Mouse (Mus musculus): ENCODE measurements around the gene Mpped2. TPM values are rescaled to one million over a fixed set of nuclear protein-coding genes. Genes with fewer than 3 reads are reported as not detected.

The Mpped2 gene
- total and polyA plus RNA-seq, 2 experiments from 2014 or later, result 65.4 to 104 TPM

DNA sequence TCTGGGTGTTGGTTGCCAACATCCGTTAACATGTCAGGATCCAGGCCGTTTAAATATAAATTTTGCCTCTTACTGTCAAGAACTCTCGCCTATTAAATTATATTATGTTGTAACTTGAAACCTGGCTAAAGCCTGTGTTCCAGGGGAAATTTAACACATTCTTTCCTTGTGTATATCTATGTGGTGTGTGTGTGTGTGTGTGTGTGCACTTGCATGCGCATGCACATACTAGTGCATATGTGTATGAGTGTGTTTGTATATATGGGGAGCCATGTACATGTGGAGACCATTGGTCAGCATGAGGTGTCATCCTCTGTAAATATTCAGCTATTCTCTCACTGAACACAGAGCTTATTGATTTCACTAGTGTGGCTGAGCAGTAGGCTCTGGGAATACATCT, 37.8 kb upstream of the Mpped2 start:
- no peak for TF ChIP-seq CTCF (IDR thresholded peaks at IDR 0.05; ENCODE audit: low read depth)
- Histone ChIP-seq H3K27me3 (ENCODE audit: insufficient read depth, low read length) (no peaks in the 10 kb centered on the region), H3K36me3 (ENCODE audit: insufficient read depth) (no peaks in the 10 kb centered on the region), H3K4me1 (ENCODE audit: insufficient read depth) (peaks cover 6% of the 10 kb centered on the region; the same call in 1 of the 2 replicates), H3K9me3 (ENCODE audit: low read length) (no peaks in the 10 kb centered on the region), H3K9ac (no peak overlapping the region), H3K4me2 (ENCODE audit: low read depth) (no peak overlapping the region), H3K4me3 (ENCODE audit: low read depth, low read length) (no peak overlapping the region), H3K27ac (ENCODE audit: low read depth, low read length) (no peak overlapping the region)
- DNase-seq (no peak), ATAC-seq (no peak)
- 60% methylated on average over 4 of the region's 4 CpGs for WGBS

DNA sequence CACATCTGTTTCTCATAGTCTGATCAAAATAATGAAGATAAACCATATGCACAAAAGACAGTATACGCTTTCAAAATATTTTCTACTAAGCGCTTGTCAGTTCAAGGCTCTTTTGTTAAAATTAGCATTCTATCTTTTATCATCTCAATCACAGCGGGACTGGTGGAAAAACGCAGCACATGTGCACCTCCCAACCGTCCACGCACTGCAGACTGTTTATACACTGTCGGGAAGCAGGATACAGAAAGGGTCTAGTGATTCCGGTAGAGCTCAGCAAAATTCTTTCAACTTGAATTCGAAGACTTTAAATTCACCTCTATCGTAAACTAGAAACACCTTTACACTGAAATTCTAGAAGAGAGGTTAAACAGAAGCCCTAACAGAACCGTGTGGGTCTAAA, 27.8 kb upstream of the Mpped2 start:
- Histone ChIP-seq H3K4me1 (ENCODE audit: insufficient read depth) (no peaks in the 10 kb centered on the region), H3K4me2 (ENCODE audit: low read depth) (no peak overlapping the region), H3K9ac (no peak overlapping the region), H3K36me3 (ENCODE audit: insufficient read depth) (no peaks in the 10 kb centered on the region), H3K4me3 (ENCODE audit: low read depth, low read length) (no peak overlapping the region), H3K27me3 (ENCODE audit: insufficient read depth, low read length) (no peaks in the 10 kb centered on the region), H3K9me3 (ENCODE audit: low read length) (no peaks in the 10 kb centered on the region), H3K27ac (ENCODE audit: low read depth, low read length) (no peak overlapping the region)
- no peak for DNase-seq
- no peak for TF ChIP-seq CTCF (IDR thresholded peaks at IDR 0.05; ENCODE audit: low read depth)
- ATAC-seq, result no peak
- 50% methylated on average over 11 of the region's 11 CpGs for WGBS

DNA sequence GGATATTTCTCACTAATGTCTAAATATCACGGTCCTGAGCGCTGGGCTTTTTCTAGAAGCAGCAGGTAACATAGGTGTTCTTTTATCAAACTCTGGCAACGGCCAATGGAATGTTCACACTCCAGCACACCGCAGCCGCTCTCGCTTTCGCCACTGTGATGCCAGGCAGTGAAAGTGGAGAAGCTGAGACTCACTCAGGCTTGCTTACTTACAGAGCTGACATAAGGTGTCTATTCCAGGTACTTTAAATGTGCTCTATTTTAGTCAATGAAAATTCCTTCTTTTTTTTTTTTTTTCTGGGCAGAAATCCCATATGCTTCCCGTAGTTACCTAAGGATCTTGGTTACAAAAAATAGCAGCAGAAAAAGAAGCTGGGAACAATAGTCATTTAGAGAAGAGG, 18.8 kb upstream of the Mpped2 start:
- no peaks in the 10 kb centered on the region for H3K9me3 ChIP-seq (ENCODE audit: low read length)
- H3K27ac ChIP-seq (ENCODE audit: low read depth, low read length), result no peak overlapping the region
- no peak overlapping the region for H3K4me2 ChIP-seq (ENCODE audit: low read depth)
- no peaks in the 10 kb centered on the region for H3K4me1 ChIP-seq (ENCODE audit: insufficient read depth)
- no peaks in the 10 kb centered on the region for H3K27me3 ChIP-seq (ENCODE audit: insufficient read depth, low read length)
- 66% methylated on average over 8 of the region's 8 CpGs for WGBS
- no peak for ATAC-seq
- no peak for DNase-seq
- no peak overlapping the region for H3K9ac ChIP-seq
- no peak for TF ChIP-seq CTCF (IDR thresholded peaks at IDR 0.05; ENCODE audit: low read depth)
- no peaks in the 10 kb centered on the region for H3K36me3 ChIP-seq (ENCODE audit: insufficient read depth)
- no peak overlapping the region for H3K4me3 ChIP-seq (ENCODE audit: low read depth, low read length)

DNA sequence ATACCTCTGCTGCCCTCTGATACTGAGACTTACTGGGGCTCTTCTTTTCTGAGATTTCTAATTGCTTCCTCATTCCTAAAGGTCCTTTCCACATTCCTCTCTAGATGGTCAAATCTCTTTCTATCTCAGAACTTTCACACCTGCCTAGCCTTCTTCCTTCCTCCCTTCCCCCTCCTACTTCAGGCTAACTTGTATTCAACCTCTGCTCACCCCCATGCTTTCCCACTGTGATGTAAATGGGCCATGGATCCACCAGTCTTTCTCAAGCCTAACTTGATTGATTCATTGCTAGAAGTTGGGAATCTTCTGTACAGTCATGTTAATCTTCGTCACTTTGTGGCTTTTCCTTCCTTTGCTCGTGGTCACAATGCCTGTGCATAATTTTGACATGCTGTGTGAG, 15.6 kb upstream of the Mpped2 start:
- Histone ChIP-seq H3K9ac (no peak overlapping the region), H3K4me1 (ENCODE audit: insufficient read depth) (no peaks in the 10 kb centered on the region), H3K36me3 (ENCODE audit: insufficient read depth) (no peaks in the 10 kb centered on the region), H3K27ac (ENCODE audit: low read depth, low read length) (no peak overlapping the region), H3K4me2 (ENCODE audit: low read depth) (no peak overlapping the region), H3K4me3 (ENCODE audit: low read depth, low read length) (no peak overlapping the region), H3K27me3 (ENCODE audit: insufficient read depth, low read length) (no peaks in the 10 kb centered on the region), H3K9me3 (ENCODE audit: low read length) (no peaks in the 10 kb centered on the region)
- WGBS, result 75% methylated on average over 2 of the region's 2 CpGs
- ATAC-seq (no peak), DNase-seq (no peak)
- TF ChIP-seq CTCF (IDR thresholded peaks at IDR 0.05; ENCODE audit: low read depth), result no peak

DNA sequence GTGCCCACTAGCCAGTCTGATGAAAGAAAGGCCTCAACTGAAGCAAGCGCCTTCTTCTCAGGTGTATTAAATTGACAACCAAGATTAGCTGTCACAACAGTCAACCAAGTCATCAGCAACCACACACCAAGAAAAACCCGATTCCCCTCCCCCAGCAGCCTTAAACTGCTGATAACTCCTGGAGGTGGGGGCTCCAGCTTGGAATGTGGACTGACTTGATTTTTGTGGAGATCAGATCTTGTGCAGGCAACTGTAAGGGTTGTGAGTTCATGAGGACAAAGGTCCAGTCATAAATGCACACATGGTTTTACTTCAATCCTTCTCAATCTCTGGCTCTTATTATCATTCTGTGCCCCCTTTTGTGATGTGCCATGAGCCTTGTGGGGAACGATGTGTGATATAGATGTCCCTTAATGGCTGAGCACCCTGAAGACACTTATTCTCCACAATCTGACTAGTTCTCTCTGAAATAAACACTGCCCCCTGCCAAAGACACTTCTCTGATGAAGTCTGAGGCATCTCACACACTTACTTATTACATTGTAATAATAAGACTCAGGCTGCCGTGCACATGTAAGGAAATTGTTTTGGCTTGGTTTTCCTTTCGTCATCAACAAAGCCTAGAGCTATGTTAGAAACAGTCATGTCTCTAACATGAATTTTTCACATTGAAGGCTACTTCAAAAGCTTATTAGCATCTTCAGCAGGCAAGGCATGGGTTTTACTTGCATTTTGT, 13.2 kb upstream of the Mpped2 start:
- WGBS, result 87% methylated on average over 5 of the region's 5 CpGs
- Histone ChIP-seq H3K27me3 (ENCODE audit: insufficient read depth, low read length) (no peaks in the 10 kb centered on the region), H3K9ac (no peak overlapping the region), H3K4me2 (ENCODE audit: low read depth) (no peak overlapping the region), H3K4me1 (ENCODE audit: insufficient read depth) (no peaks in the 10 kb centered on the region), H3K9me3 (ENCODE audit: low read length) (no peaks in the 10 kb centered on the region), H3K4me3 (ENCODE audit: low read depth, low read length) (no peak overlapping the region), H3K27ac (ENCODE audit: low read depth, low read length) (no peak overlapping the region), H3K36me3 (ENCODE audit: insufficient read depth) (no peaks in the 10 kb centered on the region)
- DNase-seq, result no peak
- no peak for ATAC-seq
- no peak for TF ChIP-seq CTCF (IDR thresholded peaks at IDR 0.05; ENCODE audit: low read depth)

DNA sequence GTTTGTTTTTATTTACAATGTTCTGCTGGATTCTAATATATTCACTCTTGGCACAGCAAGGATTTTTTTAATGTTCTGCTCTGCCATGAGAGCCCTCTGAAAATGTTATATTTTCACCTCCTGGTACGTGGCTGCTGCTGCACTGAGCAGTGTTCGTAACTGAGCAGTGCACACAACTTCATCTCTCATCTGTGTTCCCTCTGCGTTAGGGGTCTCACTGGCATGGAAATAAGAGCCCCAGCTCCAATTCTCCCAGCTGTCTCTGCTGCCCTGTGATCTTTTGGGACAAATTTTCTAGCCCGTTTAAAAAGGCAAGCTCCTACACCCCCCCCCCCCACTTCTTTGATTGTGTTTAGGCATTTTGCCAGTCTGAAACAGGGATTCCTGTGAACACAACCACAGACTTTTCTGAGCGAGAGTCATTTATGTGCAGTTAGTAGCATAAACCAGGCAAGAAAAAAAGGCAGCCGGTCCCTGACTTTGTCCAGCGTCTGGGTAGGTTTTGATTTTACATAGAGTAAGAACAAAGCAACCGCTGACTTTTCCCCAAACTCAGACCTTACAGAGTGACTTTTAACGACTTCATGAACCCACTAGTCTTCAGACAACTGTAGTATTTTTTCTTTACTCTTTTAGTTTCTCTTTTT, 9.8 kb upstream of the Mpped2 start:
- no peaks in the 10 kb centered on the region for H3K36me3 ChIP-seq (ENCODE audit: insufficient read depth)
- no peak overlapping the region for H3K4me3 ChIP-seq (ENCODE audit: low read depth, low read length)
- H3K9ac ChIP-seq, result no peak overlapping the region

DNA sequence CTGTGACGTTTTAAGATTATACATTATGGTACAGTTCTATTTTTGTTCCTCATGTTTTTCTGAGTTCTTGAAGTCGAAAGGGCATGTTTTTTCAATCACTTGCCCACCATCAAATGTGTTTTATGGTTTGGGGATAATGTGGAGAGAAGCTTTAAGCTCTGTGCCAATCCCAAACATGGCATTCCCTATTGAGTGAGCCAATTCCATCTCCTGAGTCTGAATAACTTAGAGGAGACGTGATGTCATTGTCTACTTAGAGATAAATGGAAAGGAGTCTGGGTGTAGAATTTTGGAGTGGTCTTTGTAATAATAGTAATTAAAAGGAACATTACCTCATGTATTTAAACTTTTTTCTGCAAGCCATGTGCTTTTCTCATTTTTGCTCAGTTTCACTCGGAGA, 9.2 kb upstream of the Mpped2 start:
- no peak for DNase-seq
- Histone ChIP-seq H3K4me1 (ENCODE audit: insufficient read depth) (no peaks in the 10 kb centered on the region), H3K9ac (no peak overlapping the region), H3K4me2 (ENCODE audit: low read depth) (peak overlapping the region; percentile 38), H3K4me3 (ENCODE audit: low read depth, low read length) (no peak overlapping the region), H3K9me3 (ENCODE audit: low read length) (no peaks in the 10 kb centered on the region), H3K27ac (ENCODE audit: low read depth, low read length) (no peak overlapping the region), H3K36me3 (ENCODE audit: insufficient read depth) (no peaks in the 10 kb centered on the region), H3K27me3 (ENCODE audit: insufficient read depth, low read length) (no peaks in the 10 kb centered on the region)
- ATAC-seq, result no peak; the same call in 1 of the 2 replicates
- TF ChIP-seq CTCF (IDR thresholded peaks at IDR 0.05; ENCODE audit: low read depth), result no peak
- WGBS, result 26% methylated on average over 4 of the region's 4 CpGs

More for the DNA sequence above, 9.8 kb upstream of the Mpped2 start:
- peak overlapping the region; percentile 38 for H3K4me2 ChIP-seq (ENCODE audit: low read depth)
- 11% methylated on average over 9 of the region's 9 CpGs for WGBS
- no peak for TF ChIP-seq CTCF (IDR thresholded peaks at IDR 0.05; ENCODE audit: low read depth)
- H3K9me3 ChIP-seq (ENCODE audit: low read length), result no peaks in the 10 kb centered on the region
- peak; percentile 25; the same call in 1 of the 2 replicates for ATAC-seq
- H3K4me1 ChIP-seq (ENCODE audit: insufficient read depth), result no peaks in the 10 kb centered on the region
- H3K27me3 ChIP-seq (ENCODE audit: insufficient read depth, low read length), result no peaks in the 10 kb centered on the region
- DNase-seq, result no peak
- H3K27ac ChIP-seq (ENCODE audit: low read depth, low read length), result no peak overlapping the region
